Comparison of ENCODE assay signal across 8 mouse cellular contexts in genomic region chr10:61089170-61090142, GRCm38 (mm10). TPM values are rescaled to one million over a fixed set of nuclear protein-coding genes. Genes with fewer than 3 reads are reported as not detected.
DNase-seq lines count a peak whose midpoint lies in the region; ATAC-seq and TF ChIP-seq lines count a peak whose summit lies in the region.

Pcbd1 (plus strand) TSS chr10:61089331.

- 10% methylated on average over 32 of the region's 33 CpGs for WGBS in bone marrow, adult 2 months
- 13% methylated on average over 24 of the region's 33 CpGs for WGBS in forebrain, embryonic 11.5 days
- WGBS in intestine, embryonic 15.5 days = 6% methylated on average over 33 of the region's 33 CpGs
- 6% methylated on average over 32 of the region's 33 CpGs for WGBS in liver, embryonic 11.5 days
- WGBS in midbrain, postnatal 0 days = 16% methylated on average over 28 of the region's 33 CpGs

- no peak for TF ChIP-seq POLR2A in bone marrow, adult 2 months (IDR thresholded peaks at IDR 0.05; ENCODE audit: borderline replicate concordance, control insufficient read depth, low read depth, low read length)

- peak within 1 kb of the TSS; percentile 14 for H3K4me3 ChIP-seq in bone marrow, adult 2 months (replicated peaks; ENCODE audit: control insufficient read depth, low read depth, low read length)
- peak within 1 kb of the TSS; percentile 28; the same call in 1 of the 2 replicates for H3K4me3 ChIP-seq in forebrain, embryonic 11.5 days (ENCODE audit: low read depth, low read length)
- H3K4me3 ChIP-seq in intestine, embryonic 15.5 days (replicated peaks) = peak within 1 kb of the TSS; percentile 51
- H3K4me3 ChIP-seq in liver, embryonic 11.5 days (ENCODE audit: low read depth, low read length) = peak within 1 kb of the TSS; percentile 57
- H3K4me3 ChIP-seq in midbrain, postnatal 0 days (ENCODE audit: low read depth, low read length) = peak within 1 kb of the TSS; percentile 33

- peak within 1 kb of the TSS; percentile 68 for H3K9ac ChIP-seq in forebrain, embryonic 11.5 days (ENCODE audit: low read length)
- peak within 1 kb of the TSS; percentile 69 for H3K9ac ChIP-seq in intestine, embryonic 15.5 days
- H3K9ac ChIP-seq in liver, embryonic 11.5 days (ENCODE audit: low read depth, low read length) = peak within 1 kb of the TSS; percentile 83
- H3K9ac ChIP-seq in midbrain, postnatal 0 days (replicated peaks; ENCODE audit: low read length, poor library complexity, severe bottlenecking) = peak within 1 kb of the TSS; percentile 64

- peak; percentile 61 for ATAC-seq in forebrain, embryonic 11.5 days (replicated peaks; ENCODE audit: low FRiP score)
- peak; percentile 93 for ATAC-seq in intestine, embryonic 15.5 days
- ATAC-seq in liver, embryonic 11.5 days (replicated peaks; ENCODE audit: low FRiP score) = peak; percentile 70
- ATAC-seq in midbrain, postnatal 0 days (ENCODE audit: low FRiP score) = peak; percentile 35

- H3K4me2 ChIP-seq in forebrain, embryonic 11.5 days (ENCODE audit: low read depth, low read length, severe bottlenecking) = peak within 1 kb of the TSS; percentile 80
- peak within 1 kb of the TSS; percentile 75 for H3K4me2 ChIP-seq in intestine, embryonic 15.5 days (replicated peaks)
- H3K4me2 ChIP-seq in liver, embryonic 11.5 days = peak within 1 kb of the TSS; percentile 91
- peak within 1 kb of the TSS; percentile 70 for H3K4me2 ChIP-seq in midbrain, postnatal 0 days (ENCODE audit: low read depth, low read length, poor library complexity, severe bottlenecking)

- no peak for TF ChIP-seq CTCF in bone marrow, adult 2 months (IDR thresholded peaks at IDR 0.05; ENCODE audit: control insufficient read depth, insufficient read depth, low read length)
- peak; percentile 54 for TF ChIP-seq CTCF in midbrain, postnatal 0 days (IDR thresholded peaks at IDR 0.05)

- H3K36me3 ChIP-seq in forebrain, embryonic 11.5 days (ENCODE audit: control insufficient read depth, insufficient read depth, low read length) = no peaks in the 10 kb centered on the region
- H3K36me3 ChIP-seq in intestine, embryonic 15.5 days = no peaks in the 10 kb centered on the region
- no peaks in the 10 kb centered on the region for H3K36me3 ChIP-seq in liver, embryonic 11.5 days (ENCODE audit: control insufficient read depth, insufficient read depth, low read length)
- no peaks in the 10 kb centered on the region for H3K36me3 ChIP-seq in midbrain, postnatal 0 days (ENCODE audit: insufficient read depth, low read length)

- H3K4me1 ChIP-seq in bone marrow, adult 2 months (ENCODE audit: control insufficient read depth, insufficient read depth, low read length) = no peaks in the 10 kb centered on the region
- H3K4me1 ChIP-seq in forebrain, embryonic 11.5 days (replicated peaks; ENCODE audit: control insufficient read depth, insufficient read depth, low read length) = peaks cover 12% of the 10 kb centered on the region; the same call in 1 of the 2 replicates
- no peaks in the 10 kb centered on the region for H3K4me1 ChIP-seq in intestine, embryonic 15.5 days (replicated peaks)
- peaks cover 9% of the 10 kb centered on the region for H3K4me1 ChIP-seq in liver, embryonic 11.5 days (replicated peaks; ENCODE audit: control insufficient read depth, insufficient read depth, low read length)
- 0 out of 2 replicates have a peak, but pooled peaks cover 7% of the 10 kb centered on the region for H3K4me1 ChIP-seq in midbrain, postnatal 0 days (ENCODE audit: insufficient read depth, low read length)

- DNase-seq in gastrocnemius, postnatal 4 days (ENCODE audit: low spot score in 2 of 2) = peak; percentile 27 to 43
- no peak for DNase-seq in gastrocnemius, adult 8-10 months (ENCODE audit: low spot score in 2 of 2)
- DNase-seq in forebrain, embryonic 11.5 days (ENCODE audit: low spot score) = peak; percentile 75
- peak; percentile 75 for DNase-seq in liver, embryonic 11.5 days (ENCODE audit: low spot score)
- DNase-seq in midbrain, postnatal 0 days (ENCODE audit: low spot score) = peak; percentile 48
- DNase-seq in thymus, postnatal 36 days = no peak

- H3K9me3 ChIP-seq in forebrain, embryonic 11.5 days (ENCODE audit: control insufficient read depth, low read length) = no peaks in the 10 kb centered on the region
- no peaks in the 10 kb centered on the region for H3K9me3 ChIP-seq in intestine, embryonic 15.5 days
- no peaks in the 10 kb centered on the region for H3K9me3 ChIP-seq in liver, embryonic 11.5 days (ENCODE audit: control insufficient read depth, low read length)
- H3K9me3 ChIP-seq in midbrain, postnatal 0 days (ENCODE audit: low read length) = no peaks in the 10 kb centered on the region

- no peaks in the 10 kb centered on the region for H3K27me3 ChIP-seq in forebrain, embryonic 11.5 days (ENCODE audit: control insufficient read depth, insufficient read depth, low read length)
- no peaks in the 10 kb centered on the region for H3K27me3 ChIP-seq in intestine, embryonic 15.5 days (replicated peaks)
- no peaks in the 10 kb centered on the region for H3K27me3 ChIP-seq in liver, embryonic 11.5 days (replicated peaks; ENCODE audit: control insufficient read depth, insufficient read depth, low read length)
- H3K27me3 ChIP-seq in midbrain, postnatal 0 days (ENCODE audit: insufficient read depth, low read length) = no peaks in the 10 kb centered on the region

- H3K27ac ChIP-seq in bone marrow, adult 2 months (ENCODE audit: control insufficient read depth, insufficient read depth, low read depth, low read length, poor library complexity) = no peak within 1 kb of the TSS; the same call in 1 of the 2 replicates
- no peak within 1 kb of the TSS for H3K27ac ChIP-seq in forebrain, embryonic 11.5 days (ENCODE audit: low read depth, low read length)
- H3K27ac ChIP-seq in intestine, embryonic 15.5 days = peak within 1 kb of the TSS; percentile 86
- peak within 1 kb of the TSS; percentile 84 for H3K27ac ChIP-seq in liver, embryonic 11.5 days (ENCODE audit: low read depth, low read length)
- 0 out of 2 replicates have a peak within 1 kb of the TSS, but pooled peaks have one; percentile 12 for H3K27ac ChIP-seq in midbrain, postnatal 0 days (ENCODE audit: low read depth, low read length)

RNA-seq across cellular contexts. Expression of gene Pcbd1, which starts in this region (rescaled TPM):
- total RNA-seq in gastrocnemius, postnatal 4 days (2021) = 10 to 100 TPM; 13.5 to 17.7 TPM
- total RNA-seq in gastrocnemius, adult 8-10 months (2022) = under 1 TPM in 2 of 4 experiments, not detected in 2; 0.34 to 0.70 TPM
- polyA plus RNA-seq in bone marrow, adult 2 months (2011; ENCODE audit: insufficient read depth, insufficient read length, low replicate concordance, missing spikeins) = 3.6 and 5.2 TPM in 2 replicates
- polyA plus RNA-seq in forebrain, embryonic 11.5 days (2014; fragmentation: Nextera tagmentation; extraction: Ambion mirVana) = 17.3 and 17.6 TPM in 2 replicates
- 207 and 233 TPM in 2 replicates for polyA plus RNA-seq in intestine, embryonic 15.5 days (2015; fragmentation: Nextera tagmentation; extraction: Ambion mirVana)
- 130 and 137 TPM in 2 replicates for polyA plus RNA-seq in liver, embryonic 11.5 days (2014; fragmentation: Nextera tagmentation; extraction: Ambion mirVana)
- total RNA-seq in midbrain, postnatal 0 days (2014; rRNA removed) = 15.6 and 30.3 TPM in 2 replicates
- 73.1 and 74.8 TPM in 2 replicates for polyA plus RNA-seq in midbrain, postnatal 0 days (2015; fragmentation: Nextera tagmentation; extraction: Ambion mirVana)

Comparison
In these comparisons a context has a peak if more than half of its experiments do, and no peak if none do; other contexts are left out.
1. DNase-seq: peak in gastrocnemius, postnatal 4 days (2 of 2), forebrain, embryonic 11.5 days (single experiment), liver, embryonic 11.5 days (single experiment) and midbrain, postnatal 0 days (single experiment); none in gastrocnemius, adult 8-10 months (0 of 2) and thymus, postnatal 36 days (0 of 2).
2. H3K27ac ChIP-seq: peak in intestine, embryonic 15.5 days (single experiment), liver, embryonic 11.5 days (single experiment) and midbrain, postnatal 0 days (single experiment); none in bone marrow, adult 2 months (single experiment) and forebrain, embryonic 11.5 days (single experiment).
3. ATAC-seq: peak in every context shown above with its lines; median percentile 93 in intestine, embryonic 15.5 days; 70 in liver, embryonic 11.5 days; 61 in forebrain, embryonic 11.5 days; 35 in midbrain, postnatal 0 days.
4. Peak in every context shown above with its lines, with median percentiles within 50 percentile points of each other: H3K4me3 ChIP-seq, H3K4me2 ChIP-seq and H3K9ac ChIP-seq.